Mouse (Mus musculus): Measurements from ENCODE around the gene Twf2.

Twf2 gene

DNA sequence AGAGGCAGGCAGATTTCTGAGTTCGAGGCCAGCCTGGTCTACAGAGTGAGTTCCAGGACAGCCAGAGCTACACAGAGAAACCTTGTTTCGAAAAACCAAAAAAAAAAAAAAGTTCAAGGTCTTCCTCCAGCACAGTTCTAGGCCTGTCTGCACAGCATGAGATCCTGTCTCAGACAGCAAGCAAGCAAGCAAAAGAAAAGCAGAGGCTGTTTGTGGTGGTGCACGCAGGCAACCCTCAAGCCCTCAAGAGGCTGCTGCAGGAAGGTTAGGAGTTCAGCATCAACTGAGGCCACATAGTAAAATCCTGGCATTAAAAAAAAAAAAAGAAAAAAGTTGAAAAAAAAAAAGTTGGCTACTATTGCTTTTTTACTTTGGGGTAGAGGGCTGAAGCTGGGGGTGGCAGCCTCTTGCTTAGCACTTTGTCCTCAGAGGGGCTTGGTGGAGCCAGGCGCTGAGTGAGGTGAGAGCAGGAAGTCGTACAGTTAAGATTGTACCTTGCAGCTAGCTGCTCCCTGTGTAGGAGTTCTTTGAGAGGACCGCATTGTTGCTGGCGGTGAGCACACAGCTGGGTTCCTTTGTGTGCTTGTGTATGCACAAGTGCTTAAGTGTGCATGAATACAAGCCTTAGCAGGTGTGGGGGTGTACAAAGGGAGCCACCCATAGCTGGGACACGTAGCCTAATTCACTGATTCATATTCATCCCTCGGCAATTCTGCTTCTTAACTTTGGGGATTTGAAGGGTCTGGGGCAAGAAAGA, 8.1 kb downstream of the Twf2 start:
- peak; percentile 71 for DNase-seq (ENCODE audit: low read depth, low spot score)

DNA sequence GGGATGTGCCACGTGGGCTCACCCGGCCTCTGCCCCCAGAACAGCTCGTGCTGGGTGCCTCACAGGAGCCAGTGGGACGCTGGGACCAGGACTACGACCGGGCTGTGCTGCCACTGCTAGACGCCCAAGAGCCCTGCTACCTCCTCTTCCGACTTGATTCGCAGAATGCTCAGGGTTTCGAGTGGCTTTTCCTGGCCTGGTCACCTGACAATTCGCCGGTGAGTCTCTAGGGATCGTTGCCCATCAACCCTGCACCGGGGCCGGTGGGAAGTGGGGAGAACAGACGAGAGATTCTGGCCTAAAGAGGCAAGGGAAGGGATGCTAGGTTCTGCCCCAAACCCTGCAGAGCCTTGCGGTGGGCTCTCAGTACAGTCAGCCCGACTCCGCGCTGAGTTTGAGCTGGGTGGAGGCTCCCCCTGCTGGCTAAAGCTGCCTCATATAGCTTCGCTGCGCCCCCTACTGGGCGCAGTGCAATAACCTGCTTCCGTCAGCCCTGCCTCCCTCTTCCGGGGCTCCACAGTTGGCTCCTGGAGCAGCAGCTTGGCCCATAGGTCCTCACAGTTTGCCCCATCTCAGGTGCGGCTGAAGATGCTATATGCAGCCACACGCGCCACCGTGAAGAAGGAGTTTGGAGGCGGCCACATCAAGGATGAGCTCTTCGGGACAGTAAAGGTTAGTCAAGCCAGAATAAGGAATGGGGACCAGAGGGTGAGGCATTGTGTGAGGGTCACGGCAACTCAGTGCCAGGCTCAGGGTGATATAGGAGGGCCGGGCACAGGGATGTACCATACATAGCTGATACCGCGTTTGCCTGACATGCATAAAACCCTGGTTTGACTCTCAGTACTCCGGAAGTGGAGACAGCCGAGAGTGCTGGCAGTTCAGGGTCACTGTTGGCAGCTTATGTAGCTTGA, 9.0 kb downstream of the Twf2 start:
- DNase-seq (ENCODE audit: low read depth, low spot score) = peak; percentile 92

DNA sequence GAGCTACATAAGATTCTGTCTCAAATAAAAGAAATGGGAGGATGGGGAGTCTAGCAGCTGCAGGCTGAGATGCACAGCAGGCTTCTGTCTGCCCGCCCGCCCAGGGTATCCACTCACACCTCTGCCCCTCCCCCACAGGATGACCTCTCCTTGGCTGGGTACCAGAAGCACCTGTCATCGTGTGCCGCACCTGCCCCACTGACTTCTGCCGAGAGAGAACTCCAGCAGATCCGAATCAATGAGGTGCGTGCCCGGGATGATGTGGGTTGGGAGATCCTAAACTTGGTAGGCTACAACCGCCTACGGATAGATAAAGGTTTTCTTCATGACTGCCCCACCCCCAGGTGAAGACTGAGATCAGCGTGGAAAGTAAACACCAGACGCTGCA, 9.7 kb downstream of the Twf2 start:
- DNase-seq (ENCODE audit: low read depth, low spot score) = no peak

DNA sequence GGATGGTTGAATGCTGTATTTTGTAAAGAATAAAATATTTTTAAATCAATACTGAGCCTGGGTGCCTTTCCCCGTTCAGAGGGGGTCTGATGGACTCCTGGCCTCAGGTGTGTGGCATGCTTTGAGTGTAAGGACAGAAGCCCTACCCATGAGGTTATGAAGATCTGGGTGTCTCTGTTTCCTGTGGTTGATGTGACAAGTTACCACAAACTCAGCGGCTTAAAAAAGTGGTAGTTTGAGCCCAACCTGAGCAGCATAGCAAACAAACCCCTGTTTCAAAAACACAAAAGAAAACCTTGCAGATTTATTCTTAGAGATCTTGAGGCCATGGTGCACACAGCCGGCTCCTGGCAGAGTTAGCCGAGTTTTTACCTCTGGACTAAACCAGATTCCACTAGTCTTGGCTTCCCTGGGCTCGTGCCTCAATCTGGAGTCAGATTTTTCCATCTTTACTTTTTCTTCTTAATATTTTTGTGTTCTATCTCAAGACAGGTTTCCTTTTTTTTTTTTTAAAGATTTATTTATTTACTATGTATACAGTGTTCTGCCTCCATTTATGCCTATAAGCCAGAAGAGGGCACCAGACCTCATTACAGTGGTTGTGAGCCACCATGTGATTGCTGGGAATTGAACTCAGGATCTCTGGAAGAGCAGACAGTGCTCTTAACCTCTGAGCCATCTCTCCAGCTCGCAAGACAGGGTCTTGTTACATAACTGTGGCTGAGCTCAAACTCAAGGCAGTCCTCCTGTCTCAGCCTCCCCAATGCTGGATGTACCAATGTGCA, 12.6 kb downstream of the Twf2 start:
- peak; percentile 66 for DNase-seq (ENCODE audit: low read depth, low spot score)

DNA sequence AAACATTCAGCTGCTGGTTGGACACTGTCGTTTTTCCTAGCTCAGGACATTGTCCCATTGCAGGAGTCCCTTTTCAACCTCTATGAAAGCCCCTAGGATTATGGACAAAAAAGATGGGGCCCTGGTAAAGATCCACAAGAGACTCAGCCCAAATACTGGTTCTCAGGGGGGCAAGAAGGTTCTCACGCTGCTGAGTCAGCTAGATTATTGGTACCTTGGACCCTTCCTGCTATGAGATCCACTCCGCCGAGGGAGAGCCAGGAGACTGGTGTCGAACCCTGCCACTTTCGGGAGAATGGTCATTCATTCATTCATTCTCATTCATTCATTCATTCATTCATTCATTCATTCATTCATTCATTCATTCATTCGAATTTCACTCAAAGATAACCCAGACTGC, 14.1 kb downstream of the Twf2 start:
- no peak for DNase-seq (ENCODE audit: low read depth, low spot score)

DNA sequence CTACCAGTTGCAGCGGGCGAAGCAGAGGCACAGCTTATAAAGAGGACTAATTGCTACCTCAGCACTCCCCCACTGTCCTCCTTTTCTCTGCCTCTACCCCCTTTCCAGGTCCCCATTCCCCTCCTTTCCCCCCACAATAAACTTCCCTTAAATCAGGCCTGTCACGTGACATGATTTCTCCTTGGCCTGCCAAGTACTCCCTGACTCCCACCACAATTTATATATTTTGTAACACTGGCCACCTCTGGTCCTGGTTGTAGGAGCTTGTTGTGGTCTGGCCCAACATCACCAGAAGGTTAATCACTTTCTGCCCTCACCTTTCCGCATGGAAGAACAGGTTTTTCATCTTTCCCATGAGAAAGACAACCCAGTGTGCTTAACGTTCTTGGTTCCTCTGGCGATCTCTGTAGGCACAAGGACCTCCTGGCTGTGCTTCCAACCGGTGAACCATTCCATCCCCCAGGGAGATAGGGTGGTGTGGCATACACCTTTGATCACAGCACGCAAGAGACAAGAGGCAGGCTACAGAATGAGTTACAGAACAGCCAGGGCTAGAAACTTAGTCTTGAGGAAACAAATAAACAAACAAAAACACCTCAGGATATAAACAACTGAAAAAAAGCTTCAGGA, 18.1 kb downstream of the Twf2 start:
- no peak for DNase-seq (ENCODE audit: low read depth, low spot score)

DNA sequence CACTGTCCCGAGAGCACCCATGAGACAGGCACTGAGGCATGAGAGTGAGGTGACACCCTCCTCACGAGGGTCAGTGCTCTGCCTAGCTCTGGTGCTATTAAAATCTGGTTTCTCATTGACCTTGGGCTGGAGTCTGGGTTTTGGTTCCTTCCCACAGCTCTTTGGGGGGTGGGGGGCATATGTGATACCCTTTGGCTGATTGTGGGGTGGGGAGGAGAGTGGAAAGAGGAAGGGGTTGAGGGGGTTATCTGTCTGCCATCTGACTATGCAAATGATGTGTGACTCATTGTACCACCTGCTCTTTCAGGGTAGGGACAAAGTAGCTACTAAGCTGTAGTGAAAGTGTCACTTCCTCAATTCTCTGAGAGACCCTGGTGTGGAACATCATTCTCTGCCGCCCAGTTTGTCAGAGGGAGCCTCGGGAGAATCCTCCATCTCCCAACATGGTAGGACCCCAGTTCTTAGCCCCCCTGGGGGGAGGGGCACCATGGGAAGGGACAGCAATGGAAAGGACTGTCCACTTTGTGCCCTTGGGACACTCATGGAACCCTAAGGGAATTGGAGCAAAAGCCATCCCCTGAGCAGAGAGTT, 19.4 kb downstream of the Twf2 start, which contains the start of gene Tlr9:
Gene Tlr9 (plus strand): TSS at position 338 of the 591 bp plus-strand sequence.
- no peak for DNase-seq (ENCODE audit: low read depth, low spot score)

DNA sequence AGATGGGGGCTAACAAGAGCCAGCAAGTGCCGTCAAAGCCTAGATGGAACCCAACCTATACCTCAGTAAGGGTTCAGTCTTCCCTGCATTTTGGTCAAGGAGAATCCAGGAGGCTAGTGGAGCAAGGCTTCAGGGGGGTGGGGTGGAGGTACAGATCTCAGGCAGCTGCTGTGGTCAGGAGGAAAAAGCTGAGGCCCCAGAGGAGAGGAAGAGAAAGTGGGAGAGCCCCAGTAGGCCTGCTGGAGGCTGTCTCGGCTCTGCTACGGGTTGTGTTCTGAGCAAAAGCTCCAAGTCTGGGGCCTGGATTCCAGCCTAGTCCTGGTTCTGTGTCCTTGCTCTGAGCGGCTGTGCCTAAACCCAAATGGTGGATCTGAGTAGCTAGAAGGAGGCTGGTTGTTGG, 20.1 kb downstream of the Twf2 start:
- no peak for DNase-seq (ENCODE audit: low read depth, low spot score)

DNA sequence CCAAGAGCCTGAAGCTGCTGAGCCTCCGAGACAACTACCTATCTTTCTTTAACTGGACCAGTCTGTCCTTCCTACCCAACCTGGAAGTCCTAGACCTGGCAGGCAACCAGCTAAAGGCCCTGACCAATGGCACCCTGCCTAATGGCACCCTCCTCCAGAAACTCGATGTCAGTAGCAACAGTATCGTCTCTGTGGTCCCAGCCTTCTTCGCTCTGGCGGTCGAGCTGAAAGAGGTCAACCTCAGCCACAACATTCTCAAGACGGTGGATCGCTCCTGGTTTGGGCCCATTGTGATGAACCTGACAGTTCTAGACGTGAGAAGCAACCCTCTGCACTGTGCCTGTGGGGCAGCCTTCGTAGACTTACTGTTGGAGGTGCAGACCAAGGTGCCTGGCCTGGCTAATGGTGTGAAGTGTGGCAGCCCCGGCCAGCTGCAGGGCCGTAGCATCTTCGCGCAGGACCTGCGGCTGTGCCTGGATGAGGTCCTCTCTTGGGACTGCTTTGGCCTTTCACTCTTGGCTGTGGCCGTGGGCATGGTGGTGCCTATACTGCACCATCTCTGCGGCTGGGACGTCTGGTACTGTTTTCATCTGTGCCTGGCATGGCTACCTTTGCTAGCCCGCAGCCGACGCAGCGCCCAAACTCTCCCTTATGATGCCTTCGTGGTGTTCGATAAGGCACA, 22.7 kb downstream of the Twf2 start:
- DNase-seq (ENCODE audit: low read depth, low spot score) = no peak

DNA sequence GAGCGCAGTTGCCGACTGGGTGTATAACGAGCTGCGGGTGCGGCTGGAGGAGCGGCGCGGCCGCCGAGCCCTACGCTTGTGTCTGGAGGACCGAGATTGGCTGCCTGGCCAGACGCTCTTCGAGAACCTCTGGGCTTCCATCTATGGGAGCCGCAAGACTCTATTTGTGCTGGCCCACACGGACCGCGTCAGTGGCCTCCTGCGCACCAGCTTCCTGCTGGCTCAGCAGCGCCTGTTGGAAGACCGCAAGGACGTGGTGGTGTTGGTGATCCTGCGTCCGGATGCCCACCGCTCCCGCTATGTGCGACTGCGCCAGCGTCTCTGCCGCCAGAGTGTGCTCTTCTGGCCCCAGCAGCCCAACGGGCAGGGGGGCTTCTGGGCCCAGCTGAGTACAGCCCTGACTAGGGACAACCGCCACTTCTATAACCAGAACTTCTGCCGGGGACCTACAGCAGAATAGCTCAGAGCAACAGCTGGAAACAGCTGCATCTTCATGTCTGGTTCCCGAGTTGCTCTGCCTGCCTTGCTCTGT, 23.3 kb downstream of the Twf2 start:
- DNase-seq (ENCODE audit: low read depth, low spot score) = no peak

DNA sequence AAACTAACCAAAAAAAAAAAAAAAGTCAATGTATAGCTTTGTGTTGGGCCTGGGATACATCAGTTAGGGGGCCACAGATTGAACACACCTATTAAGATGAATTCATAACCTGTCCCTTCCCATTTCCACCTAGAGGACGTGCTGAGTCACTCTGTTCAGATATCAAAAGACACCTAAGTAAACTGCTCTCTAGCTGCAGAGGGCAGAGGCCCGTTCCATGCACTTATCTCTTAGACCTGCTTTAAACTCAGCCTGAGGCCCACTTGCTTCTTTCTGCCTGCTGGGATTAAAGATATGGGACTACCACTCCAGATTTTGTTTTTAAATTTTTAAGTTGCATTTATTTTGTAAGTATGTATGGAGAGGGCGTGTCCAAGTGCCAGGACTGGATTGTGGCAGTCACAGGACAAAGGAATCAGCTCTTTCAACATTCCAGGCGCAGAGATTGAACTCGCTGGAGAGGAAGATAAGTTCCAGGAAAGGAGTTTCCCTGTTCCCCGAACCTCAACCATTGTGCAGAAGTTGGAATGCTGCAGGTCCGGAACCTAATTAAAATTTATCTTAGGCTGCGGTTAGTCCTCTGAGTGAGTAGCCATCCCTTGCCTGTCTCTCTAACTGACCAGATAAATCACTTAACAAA, 25.0 kb downstream of the Twf2 start:
- DNase-seq (ENCODE audit: low read depth, low spot score) = no peak

DNA sequence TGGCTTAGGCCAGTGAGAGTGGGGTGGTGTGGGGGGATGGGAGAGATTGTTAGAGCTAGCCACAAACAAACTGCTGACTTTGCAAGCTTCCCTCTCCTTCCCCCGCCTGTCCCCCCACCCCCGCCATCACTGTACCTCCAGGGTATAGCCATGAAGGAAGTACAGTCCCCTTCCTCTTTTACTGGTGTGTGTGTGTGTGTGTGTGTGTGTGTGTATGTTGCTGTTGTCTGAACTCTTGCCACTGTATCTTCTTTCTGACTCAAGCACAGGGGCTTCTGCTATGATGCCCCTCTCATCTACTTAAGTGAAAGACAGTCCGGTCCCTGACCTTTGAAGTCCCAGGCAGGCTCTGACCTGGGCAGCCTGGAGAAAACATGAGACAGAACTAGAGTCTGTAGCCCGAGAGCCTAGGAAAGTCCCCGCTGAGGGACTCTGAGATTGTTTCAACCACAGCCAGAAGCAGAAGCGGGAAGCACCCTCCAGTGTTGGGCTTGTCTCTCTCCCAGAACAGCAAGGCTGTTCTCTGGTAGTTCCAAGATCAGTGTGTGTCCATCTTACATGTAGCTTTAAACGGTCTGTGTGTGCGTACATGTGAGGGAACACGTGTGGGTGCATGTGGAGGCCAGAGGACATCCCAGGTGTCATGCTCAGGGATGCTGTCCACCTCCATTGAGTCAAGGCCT, 27.3 kb downstream of the Twf2 start:
- no peak for DNase-seq (ENCODE audit: low read depth, low spot score)

DNA sequence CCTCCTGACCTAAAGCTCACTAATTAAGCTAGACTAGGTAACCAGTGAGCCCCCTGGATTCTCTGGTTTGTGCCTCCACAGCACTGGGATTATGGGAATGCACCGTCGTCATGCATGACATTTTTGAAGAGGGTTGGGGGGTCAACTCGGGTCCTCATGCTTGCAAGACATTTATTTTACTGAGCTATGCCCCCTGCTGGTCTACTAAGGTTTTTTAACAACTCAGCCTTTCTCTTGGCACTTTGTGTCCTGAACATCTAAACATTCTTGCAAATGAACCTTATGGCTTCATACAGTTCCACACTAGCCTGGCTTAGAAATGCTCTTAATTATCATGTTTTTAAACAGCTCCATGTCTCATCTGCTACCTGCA, 27.8 kb downstream of the Twf2 start:
- no peak for DNase-seq (ENCODE audit: low read depth, low spot score)

DNA sequence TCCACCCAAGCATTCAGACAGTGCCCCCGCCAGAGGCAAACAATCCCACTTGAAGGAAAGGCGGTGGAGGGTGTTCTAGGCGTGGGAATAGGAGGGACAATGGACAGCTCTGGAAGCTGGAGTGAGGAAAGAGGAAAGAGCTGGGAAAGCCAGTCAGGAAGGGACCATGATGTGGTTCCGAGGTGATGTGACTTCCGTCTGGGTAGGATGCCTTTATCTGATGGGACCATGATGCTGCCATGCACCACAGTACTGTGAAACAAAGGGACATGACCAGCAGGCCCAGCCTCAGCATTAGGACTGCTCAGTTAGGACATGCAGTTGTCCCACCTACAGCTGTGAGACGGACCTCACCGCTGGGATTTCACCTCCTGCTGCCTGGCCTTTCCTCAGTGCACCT, 28.3 kb downstream of the Twf2 start:
- no peak for DNase-seq (ENCODE audit: low read depth, low spot score)

DNA sequence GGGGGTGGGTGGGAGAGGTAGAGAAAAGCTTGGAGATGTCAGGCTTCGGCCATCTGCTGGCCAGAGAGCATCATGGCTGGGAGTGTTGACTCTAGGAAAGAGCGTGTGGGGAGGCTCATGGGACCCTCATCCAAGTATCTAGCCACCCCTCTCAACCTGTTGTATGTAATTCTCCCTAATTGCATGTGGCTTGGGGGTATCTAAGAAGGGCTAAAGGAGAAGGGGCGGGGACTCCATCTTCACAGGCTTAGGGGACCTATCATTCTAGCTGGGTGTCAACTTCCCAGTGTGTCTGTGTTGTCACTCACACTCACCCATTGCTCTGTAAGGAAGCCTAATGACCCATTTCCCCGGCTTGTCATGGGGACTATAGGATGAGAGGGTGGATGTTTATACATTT, 28.9 kb downstream of the Twf2 start:
- no peak for DNase-seq (ENCODE audit: low read depth, low spot score)

DNA sequence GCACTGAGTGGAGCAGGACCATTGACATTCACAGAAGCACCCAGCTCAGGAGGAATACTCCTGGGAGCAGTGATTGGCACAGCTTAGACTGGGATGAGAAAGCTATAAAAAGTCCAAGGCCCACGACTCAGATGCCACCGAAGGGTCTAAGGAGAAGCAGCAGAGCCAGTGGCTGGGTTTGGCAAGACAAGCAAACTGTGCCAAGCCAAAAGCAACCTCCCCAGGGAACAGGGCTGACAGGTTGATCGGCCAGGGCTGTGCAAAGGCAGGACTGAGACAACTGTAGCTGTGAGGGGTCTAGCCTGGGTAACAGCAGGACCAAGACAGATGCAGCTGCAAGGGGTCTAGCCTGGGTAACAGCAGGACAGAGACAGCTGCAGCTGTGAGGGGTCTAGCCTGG, 30.0 kb downstream of the Twf2 start:
- DNase-seq (ENCODE audit: low read depth, low spot score) = no peak

DNA sequence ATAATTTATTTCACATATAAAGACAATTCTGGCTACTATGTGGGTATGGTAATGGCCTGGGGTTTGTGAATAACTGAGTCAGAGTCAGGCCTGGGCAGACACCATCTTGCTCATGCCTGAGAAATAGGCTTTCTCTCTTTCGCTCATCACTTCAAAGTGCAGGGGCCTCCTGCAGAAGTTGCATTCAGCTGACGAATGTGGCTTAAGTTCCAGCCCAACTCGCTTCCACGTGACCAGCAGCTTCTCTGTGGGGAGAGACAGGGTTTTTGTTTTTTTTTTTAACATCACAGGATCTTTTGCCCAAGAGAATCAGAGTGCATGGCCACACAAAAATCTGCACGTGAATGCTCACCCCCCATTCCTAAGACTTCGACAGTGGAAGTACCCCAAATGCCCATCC, 31.0 kb downstream of the Twf2 start:
- peak; percentile 43 for DNase-seq (ENCODE audit: low read depth, low spot score)

DNA sequence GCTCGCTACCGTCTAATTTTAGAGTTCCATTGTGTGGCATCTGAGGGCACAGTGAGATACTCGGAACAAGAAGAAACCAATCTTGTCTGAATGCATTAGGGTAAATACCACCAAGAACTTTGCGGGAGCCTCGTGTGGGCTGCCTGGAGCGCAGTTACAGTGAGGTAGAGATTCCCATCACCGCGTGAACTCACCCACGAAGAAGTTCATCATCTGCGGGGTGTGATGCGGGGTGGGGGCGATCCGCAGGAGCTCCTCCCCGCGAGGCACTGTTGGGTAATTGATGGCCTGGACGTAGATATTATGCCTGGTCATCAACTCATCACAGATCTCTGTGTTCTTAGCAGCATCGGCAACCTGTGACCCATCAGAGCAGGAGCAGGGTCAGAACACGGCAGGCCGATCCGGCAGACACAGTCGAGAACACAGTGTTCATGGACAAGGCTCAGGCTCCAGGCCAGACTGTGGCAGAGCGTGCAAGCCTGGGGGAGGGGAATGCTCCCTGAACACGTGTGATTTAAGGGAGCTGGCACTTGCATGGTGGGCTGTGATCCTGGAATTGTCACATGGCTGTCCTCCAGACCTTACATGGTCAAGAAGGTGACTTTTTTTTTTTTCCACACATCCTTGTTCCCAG, 32.4 kb downstream of the Twf2 start:
- DNase-seq (ENCODE audit: low read depth, low spot score) = no peak

Measured in CD4-positive helper T cell, adult 2 months (primary cell).